Mouse (Mus musculus) midbrain, postnatal 0 days (tissue): ENCODE results near the gene Flt3. TPM values are rescaled to one million over a fixed set of nuclear protein-coding genes. Genes with fewer than 3 reads are reported as not detected.

ENCODE experiments used
- ATAC-seq: fragments of 200-750 bp; cut with Nextera tagmentation; 2 replicates; pipeline ENCODE4 v1.8.0; 2017; ENCODE audit warnings: moderate number of reproducible peaks, mild to moderate bottlenecking, moderate TSS enrichment, moderate library complexity; ENCODE audit not compliant: low FRiP score
- DNase-seq: peaks from one replicate; pipeline ENCODE4 v3.0.0-alpha.2; 2015; ENCODE audit warnings: low spot score
- H3K27ac ChIP-seq: fragments of 300-500 bp; sonication (generic); 2 replicates; pipeline ENCODE4 v1.5.1; 2014; ENCODE audit warnings: low read depth, mild to moderate bottlenecking, low read length, mixed read lengths
- H3K27me3 ChIP-seq: fragments of 300-500 bp; sonication (generic); 2 replicates; pipeline ENCODE4 v1.6.1; 2014; ENCODE audit warnings: low read length, control low read depth, mixed read lengths; ENCODE audit not compliant: insufficient read depth
- H3K36me3 ChIP-seq: fragments of 300-500 bp; sonication (generic); 2 replicates; pipeline ENCODE4 v1.6.1; 2014; ENCODE audit warnings: low read length, control low read depth, mixed read lengths; ENCODE audit not compliant: insufficient read depth
- H3K4me1 ChIP-seq: fragments of 300-500 bp; sonication (generic); 2 replicates; pipeline ENCODE4 v1.6.1; 2014; ENCODE audit warnings: mild to moderate bottlenecking, control low read depth, antibody characterized with exemption, low read length, mixed read lengths; ENCODE audit not compliant: insufficient read depth
- H3K4me2 ChIP-seq: fragments of 300-500 bp; sonication (generic); 2 replicates; pipeline ENCODE4 v1.6.1; 2014; ENCODE audit warnings: low read depth, mild to moderate bottlenecking, low read length, mixed read lengths; ENCODE audit not compliant: poor library complexity, severe bottlenecking
- H3K4me3 ChIP-seq: fragments of 300-500 bp; sonication (generic); 2 replicates; pipeline ENCODE4 v1.5.1; 2014; ENCODE audit warnings: low read depth, mild to moderate bottlenecking, low read length, moderate library complexity
- H3K9ac ChIP-seq: fragments of 300-500 bp; sonication (generic); replicated peaks from 2 replicates; pipeline ENCODE4 v1.6.1; 2014; ENCODE audit warnings: mild to moderate bottlenecking, low read length, moderate library complexity, mixed read lengths; ENCODE audit not compliant: poor library complexity, severe bottlenecking
- H3K9me3 ChIP-seq: fragments of 300-500 bp; sonication (generic); 2 replicates; pipeline ENCODE4 v1.6.1; 2016; ENCODE audit warnings: low read length, control low read depth
- CTCF ChIP-seq: IDR thresholded peaks from 2 replicates; pipeline ENCODE4 v1.5.1; 2016; ENCODE audit warnings: antibody characterized with exemption, mild to moderate bottlenecking
- WGBS: fragments of 180-500 bp; shearing (Covaris S2); extraction: QIAGEN DNeasy Blood & Tissue Kit; methylation state at CpG from one replicate; pipeline ENCODE4 v1.1.7; 2014; 5-methylcytosine and 5-hydroxymethylcytosine counted together
- polyA plus RNA-seq: library from polyadenylated mRNA; unstranded; fragments of >200 nt; fragmentation: Nextera tagmentation; extraction: Ambion mirVana; gene quantifications from 2 replicates; pipeline ENCODE4 v1.2.1, GENCODE M21; 2015
- total RNA-seq: library from RNA; depleted of rRNA; stranded (reverse); fragments of >200 nt; gene quantifications from 2 replicates; pipeline ENCODE4 v1.2.3, GENCODE M21; 2014

The Flt3 gene
- total and polyA plus RNA-seq, 2 experiments from 2014 or later: 2.0 to 2.5 TPM

DNA sequence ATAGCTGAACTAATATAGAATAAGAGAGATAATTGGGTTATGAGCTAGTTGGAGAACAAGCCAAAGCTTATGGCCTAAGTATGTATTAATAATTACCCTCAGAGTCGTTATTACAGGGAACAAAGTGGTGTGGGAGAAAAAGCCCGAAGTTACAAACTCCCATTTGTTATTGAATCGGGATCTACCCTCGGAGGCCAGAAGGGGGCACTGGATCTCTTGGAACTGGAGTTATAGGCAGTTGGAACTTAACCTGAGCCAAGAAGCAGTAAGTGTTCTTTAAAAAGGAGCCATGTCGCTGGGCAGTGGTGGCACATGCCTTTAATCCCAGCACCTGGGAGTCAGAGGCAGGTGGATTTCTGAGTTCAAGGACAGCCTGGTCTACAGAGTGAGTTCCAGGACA is 2.2 kb upstream of the Flt3 start:
- Histone ChIP-seq H3K4me3 (no peak overlapping the region), H3K4me1 (no peaks in the 10 kb centered on the region), H3K9me3 (no peaks in the 10 kb centered on the region), H3K27ac (no peak overlapping the region), H3K4me2 (no peak overlapping the region), H3K36me3 (no peaks in the 10 kb centered on the region), H3K27me3 (peaks cover 18% of the 10 kb centered on the region; the same call in 1 of the 2 replicates), H3K9ac (no peak overlapping the region)
- DNase-seq: peak; percentile 64
- 22% methylated on average over 5 of the region's 5 CpGs for WGBS
- no peak for ATAC-seq
- peak; percentile 72 for TF ChIP-seq CTCF

DNA sequence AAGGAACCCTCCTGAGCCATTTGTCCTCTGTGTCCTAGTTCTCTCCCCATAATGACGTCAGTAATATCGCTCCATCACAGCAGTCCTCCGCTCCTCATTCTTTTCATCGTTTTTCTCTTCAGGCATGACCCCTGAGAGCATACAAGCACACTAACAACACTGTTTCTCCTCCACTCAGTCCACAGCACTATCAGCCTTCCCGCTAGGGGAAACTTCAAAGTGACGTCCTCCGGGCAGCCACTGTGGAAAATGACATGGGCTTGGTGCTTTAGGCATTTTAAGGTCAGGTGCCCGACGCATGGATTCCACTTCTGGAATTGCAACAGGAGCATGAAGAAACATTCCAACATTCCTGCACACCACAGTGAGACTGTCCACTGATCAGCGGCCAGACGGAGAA is 735 bp upstream of the Flt3 start:
- peak overlapping the region; percentile 60 for H3K4me3 ChIP-seq
- WGBS: 20% methylated on average over 11 of the region's 11 CpGs
- no peaks in the 10 kb centered on the region for H3K36me3 ChIP-seq
- no peak for TF ChIP-seq CTCF
- H3K4me2 ChIP-seq: peak overlapping the region; percentile 97
- H3K27ac ChIP-seq: no peak overlapping the region
- no peak for DNase-seq
- ATAC-seq: no peak
- H3K9ac ChIP-seq: peak overlapping the region; percentile 64; the same call in 1 of the 2 replicates
- peaks cover 18% of the 10 kb centered on the region; the same call in 1 of the 2 replicates for H3K27me3 ChIP-seq
- H3K9me3 ChIP-seq: no peaks in the 10 kb centered on the region
- H3K4me1 ChIP-seq: no peaks in the 10 kb centered on the region

DNA sequence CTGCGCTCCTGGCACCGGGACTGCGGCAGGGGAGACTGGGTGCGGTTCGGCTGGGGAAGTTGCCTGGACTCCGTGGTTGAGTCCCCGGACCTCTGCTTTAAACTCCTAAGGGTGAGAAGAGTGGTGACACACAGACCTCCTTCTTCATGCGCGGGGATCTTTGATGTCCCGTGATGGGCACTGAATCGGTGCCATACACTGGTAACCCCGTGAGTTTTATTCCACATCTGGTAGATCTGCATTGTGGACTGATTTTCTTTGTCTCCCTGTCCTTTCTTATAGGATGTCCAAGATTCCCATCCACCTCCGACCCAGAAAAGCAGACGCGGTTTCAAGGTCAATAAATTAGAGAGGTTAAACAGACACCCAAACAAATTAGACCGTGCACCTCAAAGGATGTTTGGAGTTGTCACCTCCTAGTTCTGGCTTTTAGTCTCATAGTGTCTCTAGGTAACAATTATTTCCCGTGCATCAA is 253 bp upstream of the Flt3 start:
- peak overlapping the region; percentile 60 for H3K4me3 ChIP-seq
- H3K4me2 ChIP-seq: peak overlapping the region; percentile 97
- no peaks in the 10 kb centered on the region for H3K4me1 ChIP-seq
- H3K36me3 ChIP-seq: no peaks in the 10 kb centered on the region
- H3K9me3 ChIP-seq: no peaks in the 10 kb centered on the region
- ATAC-seq (peak; percentile 43; the same call in 1 of the 2 replicates), DNase-seq (no peak)
- peaks cover 18% of the 10 kb centered on the region; the same call in 1 of the 2 replicates for H3K27me3 ChIP-seq
- H3K27ac ChIP-seq: no peak overlapping the region
- TF ChIP-seq CTCF: no peak
- peak overlapping the region; percentile 64 for H3K9ac ChIP-seq
- WGBS: 2% methylated on average over 17 of the region's 17 CpGs

DNA sequence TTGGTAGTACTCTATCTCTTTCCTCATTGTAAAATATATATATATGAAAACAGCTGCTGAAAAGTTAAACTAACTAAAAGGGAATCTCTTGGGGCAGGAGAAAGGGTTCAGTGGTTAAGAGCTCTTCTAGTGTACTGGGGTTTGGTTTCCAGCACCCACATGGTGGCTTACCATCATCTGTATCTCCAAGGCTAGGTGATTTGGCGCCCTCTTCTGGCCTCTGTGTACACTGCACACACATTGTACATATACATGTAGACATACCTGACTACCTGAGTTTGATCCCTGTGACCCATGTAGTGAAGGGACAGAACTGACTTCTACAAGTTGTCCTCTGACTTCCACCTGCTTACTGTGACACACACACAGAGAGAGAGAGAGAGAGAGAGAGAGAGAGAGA is 5.2 kb downstream of the Flt3 start:
- TF ChIP-seq CTCF: peak; percentile 14; the same call in 1 of the 2 replicates
- DNase-seq (no peak), ATAC-seq (no peak)
- WGBS: 44% methylated on average over 1 of the region's 1 CpGs
- Histone ChIP-seq H3K36me3 (no peaks in the 10 kb centered on the region), H3K4me3 (no peak overlapping the region), H3K9me3 (no peaks in the 10 kb centered on the region), H3K9ac (no peak overlapping the region), H3K4me1 (no peaks in the 10 kb centered on the region), H3K4me2 (no peak overlapping the region), H3K27me3 (peaks cover 8% of the 10 kb centered on the region; the same call in 1 of the 2 replicates), H3K27ac (no peak overlapping the region)

DNA sequence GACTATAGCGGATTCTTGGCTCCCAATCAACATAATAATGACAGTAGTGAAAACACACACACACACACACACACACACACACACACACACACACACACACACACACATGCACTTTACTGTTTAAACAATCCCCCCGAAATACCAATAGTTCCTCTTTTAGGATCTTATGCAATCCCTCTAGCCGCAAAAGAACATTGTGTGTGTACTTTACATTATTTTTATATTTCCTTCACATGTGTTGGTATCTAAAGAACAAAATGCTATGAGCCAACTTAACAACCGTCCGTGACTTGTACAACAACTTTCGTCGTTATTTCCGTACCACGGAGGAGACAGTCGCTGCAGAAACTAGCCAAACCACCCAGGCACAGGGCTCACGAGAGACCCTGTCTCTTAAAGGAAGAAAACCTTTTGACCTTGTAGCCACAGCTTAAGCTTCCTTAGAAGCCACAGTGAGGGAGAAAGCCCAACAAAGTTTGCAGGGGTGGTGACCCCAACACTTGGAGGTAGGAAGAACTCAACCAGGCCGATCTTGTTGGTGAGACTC is 7.5 kb downstream of the Flt3 start:
- H3K27me3 ChIP-seq: no peaks in the 10 kb centered on the region
- no peak for DNase-seq
- ATAC-seq: no peak

DNA sequence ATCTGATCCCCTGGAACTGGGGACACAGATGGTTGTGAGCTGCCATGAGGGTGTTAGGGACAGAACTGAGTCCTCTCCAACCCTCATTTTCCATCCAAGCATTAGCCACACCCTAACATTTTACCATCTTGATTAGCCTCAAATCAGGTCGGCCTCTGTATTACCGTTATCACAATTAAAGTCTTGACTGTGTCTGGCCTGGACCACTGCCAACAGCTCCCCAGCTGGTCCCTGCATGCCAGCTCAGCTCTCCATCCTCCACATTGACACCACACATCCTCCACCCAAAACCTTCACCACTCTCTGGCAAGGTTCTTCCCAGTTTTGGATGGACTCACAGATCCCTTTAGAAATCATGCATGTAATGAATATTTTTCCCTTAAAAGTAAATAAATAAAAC is 9.5 kb downstream of the Flt3 start:
- no peak overlapping the region for H3K9ac ChIP-seq
- DNase-seq: no peak
- H3K4me1 ChIP-seq: no peaks in the 10 kb centered on the region
- H3K4me2 ChIP-seq: no peak overlapping the region
- H3K9me3 ChIP-seq: no peaks in the 10 kb centered on the region
- no peak for ATAC-seq
- H3K36me3 ChIP-seq: no peaks in the 10 kb centered on the region
- no peak for TF ChIP-seq CTCF
- no peak overlapping the region for H3K27ac ChIP-seq
- 59% methylated on average over 2 of the region's 2 CpGs for WGBS
- H3K27me3 ChIP-seq: no peaks in the 10 kb centered on the region
- no peak overlapping the region for H3K4me3 ChIP-seq

More for the DNA sequence above, 7.5 kb downstream of the Flt3 start:
- no peak for TF ChIP-seq CTCF
- Histone ChIP-seq H3K9ac (no peak overlapping the region), H3K27ac (no peak overlapping the region), H3K9me3 (no peaks in the 10 kb centered on the region), H3K36me3 (no peaks in the 10 kb centered on the region), H3K4me1 (no peaks in the 10 kb centered on the region), H3K4me3 (no peak overlapping the region), H3K4me2 (no peak overlapping the region)
- 86% methylated on average over 12 of the region's 12 CpGs for WGBS
